Mouse (Mus musculus): ENCODE results near the gene Xpo1. TPM values are rescaled to one million over a fixed set of nuclear protein-coding genes. Genes with fewer than 3 reads are reported as not detected.
A peak's percentile ranks its signal among the peaks of the same experiment; 100 is the strongest.

Gene Xpo1
- total and polyA plus RNA-seq, 3 experiments, result 4.1 to 36.2 (median 31.8) TPM

DNA sequence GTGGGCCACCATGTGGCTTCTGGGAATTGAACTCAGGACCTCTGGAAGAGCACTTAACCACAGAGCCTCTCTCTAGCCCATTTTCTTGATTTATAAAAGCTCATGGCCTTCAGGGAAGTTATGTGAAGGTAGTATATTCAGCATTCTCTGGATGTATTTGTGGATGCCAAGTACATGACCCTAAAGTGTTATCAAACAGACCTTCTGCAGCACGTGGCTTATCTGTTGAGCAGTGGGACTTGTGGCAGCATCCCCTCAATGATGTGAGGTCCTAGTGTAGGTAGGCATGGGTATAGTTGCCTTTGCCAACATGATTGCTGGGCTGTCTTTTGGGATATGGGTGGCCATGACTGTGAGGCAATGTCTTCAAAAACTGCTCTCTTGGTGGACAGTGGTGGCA is 57.7 kb downstream of the Xpo1 start:
- intact Hi-C loops (cut with DNase I), result no loop called here
- no peak overlapping the region for H3K4me3 ChIP-seq
- H3K36me3 ChIP-seq (ENCODE audit: control insufficient read depth, insufficient read depth, low read length), result peaks cover 9% of the 10 kb centered on the region
- TF ChIP-seq POLR2A (IDR thresholded peaks at IDR 0.05; ENCODE audit: insufficient read depth, low read depth, low read length) (no peak), CTCF (IDR thresholded peaks at IDR 0.05) (no peak)
- peaks cover 4% of the 10 kb centered on the region for H3K4me1 ChIP-seq (ENCODE audit: control insufficient read depth, insufficient read depth, low read length)
- 33% methylated on average over 1 of the region's 1 CpGs for WGBS
- H3K27me3 ChIP-seq (ENCODE audit: control insufficient read depth, insufficient read depth, low read length), result no peaks in the 10 kb centered on the region
- H3K79me2 ChIP-seq (replicated peaks; ENCODE audit: control insufficient read depth, insufficient read depth, low read length), result peaks cover 4% of the 10 kb centered on the region
- DNase-seq, result no peak
- no peak overlapping the region for H3K9ac ChIP-seq (ENCODE audit: low read depth, low read length)
- no peak overlapping the region for H3K27ac ChIP-seq

DNA sequence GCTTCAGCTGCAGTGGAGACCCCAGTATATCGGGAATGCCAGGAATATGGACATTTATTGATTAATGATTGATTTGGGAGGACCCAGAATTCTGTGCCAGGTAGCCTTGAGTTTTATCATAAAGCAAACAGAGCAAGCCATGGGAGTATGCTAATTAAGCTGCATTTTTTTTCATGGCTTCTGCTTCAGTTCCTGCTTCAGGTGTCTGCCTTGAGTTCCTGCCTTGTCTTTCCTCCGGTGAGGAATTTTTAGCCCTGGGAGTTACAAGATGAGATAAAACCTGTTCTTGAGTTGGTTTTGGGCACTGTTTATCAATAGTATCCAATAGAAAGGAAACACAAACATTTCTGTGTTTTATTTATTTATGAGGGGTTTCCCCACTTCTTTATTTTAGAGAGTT is 73.6 kb downstream of the Xpo1 start:
- Histone ChIP-seq H3K9ac (ENCODE audit: low read depth, low read length) (no peak overlapping the region), H3K79me2 (replicated peaks; ENCODE audit: control insufficient read depth, insufficient read depth, low read length) (no peaks in the 10 kb centered on the region; the same call in 1 of the 2 replicates), H3K27me3 (ENCODE audit: control insufficient read depth, insufficient read depth, low read length) (no peaks in the 10 kb centered on the region), H3K27ac (no peak overlapping the region), H3K36me3 (ENCODE audit: control insufficient read depth, insufficient read depth, low read length) (peaks cover 6% of the 10 kb centered on the region), H3K4me1 (ENCODE audit: control insufficient read depth, insufficient read depth, low read length) (peaks cover 1% of the 10 kb centered on the region), H3K4me3 (no peak overlapping the region)
- no peak for DNase-seq
- WGBS, result 74% methylated on average over 2 of the region's 2 CpGs
- TF ChIP-seq CTCF (IDR thresholded peaks at IDR 0.05), result no peak
- TF ChIP-seq EP300 (IDR thresholded peaks at IDR 0.05; ENCODE audit: insufficient read depth, low read depth, low read length), result no peak
- no peak for TF ChIP-seq POLR2A (IDR thresholded peaks at IDR 0.05; ENCODE audit: insufficient read depth, low read depth, low read length)
- intact Hi-C loops (cut with DNase I), result no loop called here

DNA sequence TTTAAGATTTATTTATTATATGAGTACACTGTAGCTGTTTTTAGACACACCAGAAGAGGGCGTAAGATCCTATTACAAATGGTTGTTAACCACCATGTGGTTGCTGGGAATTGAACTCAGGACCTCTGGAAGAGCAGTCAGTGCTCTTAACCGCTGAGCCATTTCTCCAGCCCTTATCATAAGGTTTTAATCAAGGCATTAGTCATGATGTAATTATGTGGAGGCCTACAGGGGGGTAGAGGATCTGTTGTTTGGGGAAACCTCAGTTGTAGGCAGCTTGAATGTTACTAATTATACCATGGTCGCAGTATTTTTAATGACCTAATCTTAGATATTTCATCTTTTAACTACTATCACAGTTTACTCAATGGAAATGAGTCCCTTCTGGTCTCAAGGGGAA is 76.3 kb downstream of the Xpo1 start:
- intact Hi-C loops (cut with DNase I), result no loop called here
- no peak for TF ChIP-seq EP300 (IDR thresholded peaks at IDR 0.05; ENCODE audit: insufficient read depth, low read depth, low read length)
- TF ChIP-seq CTCF (IDR thresholded peaks at IDR 0.05), result 0 out of 2 replicates have a peak, but pooled peaks have one; percentile 18
- TF ChIP-seq POLR2A (IDR thresholded peaks at IDR 0.05; ENCODE audit: insufficient read depth, low read depth, low read length), result no peak
- Histone ChIP-seq H3K9ac (ENCODE audit: low read depth, low read length) (no peak overlapping the region), H3K4me3 (no peak overlapping the region), H3K27ac (no peak overlapping the region), H3K4me1 (ENCODE audit: control insufficient read depth, insufficient read depth, low read length) (peaks cover 1% of the 10 kb centered on the region), H3K27me3 (ENCODE audit: control insufficient read depth, insufficient read depth, low read length) (no peaks in the 10 kb centered on the region), H3K79me2 (replicated peaks; ENCODE audit: control insufficient read depth, insufficient read depth, low read length) (no peaks in the 10 kb centered on the region; the same call in 1 of the 2 replicates), H3K36me3 (ENCODE audit: control insufficient read depth, insufficient read depth, low read length) (peaks cover 6% of the 10 kb centered on the region)
- 63% methylated on average over 3 of the region's 3 CpGs for WGBS
- DNase-seq, result no peak

DNA sequence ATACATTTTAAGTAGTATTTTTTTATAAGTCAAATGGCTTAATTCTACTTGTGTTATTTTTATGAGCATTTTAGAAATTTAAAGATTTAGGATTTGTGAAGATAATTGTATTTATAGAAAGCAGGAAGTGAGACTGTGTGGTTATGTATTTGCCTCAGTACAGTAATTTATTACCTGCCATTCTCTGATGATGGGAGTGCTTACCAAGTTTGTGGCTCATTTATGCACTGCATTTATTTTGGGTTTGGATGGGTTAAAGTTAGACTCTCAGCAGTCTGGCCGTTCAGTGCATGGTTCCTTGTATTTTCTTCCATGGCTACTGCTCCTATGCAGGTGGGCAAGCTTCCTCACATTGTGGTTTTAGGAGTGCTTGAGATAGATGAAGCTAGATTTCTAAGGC is 79.3 kb downstream of the Xpo1 start:
- 71% methylated on average over 1 of the region's 1 CpGs for WGBS
- Histone ChIP-seq H3K4me3 (no peak overlapping the region), H3K36me3 (ENCODE audit: control insufficient read depth, insufficient read depth, low read length) (peaks cover 6% of the 10 kb centered on the region), H3K27me3 (ENCODE audit: control insufficient read depth, insufficient read depth, low read length) (no peaks in the 10 kb centered on the region), H3K9ac (ENCODE audit: low read depth, low read length) (no peak overlapping the region), H3K27ac (no peak overlapping the region), H3K4me1 (ENCODE audit: control insufficient read depth, insufficient read depth, low read length) (peaks cover 1% of the 10 kb centered on the region), H3K79me2 (replicated peaks; ENCODE audit: control insufficient read depth, insufficient read depth, low read length) (no peaks in the 10 kb centered on the region)
- intact Hi-C loops (cut with DNase I), result no loop called here
- no peak for TF ChIP-seq EP300 (IDR thresholded peaks at IDR 0.05; ENCODE audit: insufficient read depth, low read depth, low read length)
- TF ChIP-seq POLR2A (IDR thresholded peaks at IDR 0.05; ENCODE audit: insufficient read depth, low read depth, low read length), result no peak
- TF ChIP-seq CTCF (IDR thresholded peaks at IDR 0.05), result no peak
- no peak for DNase-seq

Other genes starting within 250 kb of the Xpo1 start
- gene Fam161a, start 248.5 kb upstream of the Xpo1 start, total RNA-seq (2021), result 1 to 10 TPM; 1.9 to 2.3 TPM
- 1.2 and 1.3 TPM in 2 replicates for gene Fam161a, start 248.5 kb upstream of the Xpo1 start, polyA plus RNA-seq (2012; rRNA removed)
- gene Usp34, start 50.9 kb downstream of the Xpo1 start, total RNA-seq (2021), result 10 to 100 TPM; 33.5 to 38.3 TPM
- gene Usp34, start 50.9 kb downstream of the Xpo1 start, polyA plus RNA-seq (2012; rRNA removed), result 8.0 and 16.5 TPM in 2 replicates
- gene Ahsa2, start 242.0 kb downstream of the Xpo1 start, total RNA-seq (2021), result 10 to 100 TPM; 52.1 to 53.0 TPM
- gene Ahsa2, start 242.0 kb downstream of the Xpo1 start, polyA plus RNA-seq (2012; rRNA removed), result 9.0 and 17.0 TPM in 2 replicates

Data from heart, adult 2 months (tissue).